Mouse (Mus musculus): ENCODE measurements around the gene Msantd3. TPM values are rescaled to one million over a fixed set of nuclear protein-coding genes. Genes with fewer than 3 reads are reported as not detected.

Gene Msantd3
- polyA plus RNA-seq, 1 experiment from 2014 or later = 1.4 TPM

GRCm38 (mm10) chr4:48549661-48550060 is 9.9 kb downstream of the Msantd3 start:
- Histone ChIP-seq H3K36me3 (ENCODE audit: control insufficient read depth, insufficient read depth) (no peaks in the 10 kb centered on the region), H3K27me3 (ENCODE audit: control insufficient read depth, insufficient read depth, low read depth, low read length) (no peaks in the 10 kb centered on the region), H3K9ac (ENCODE audit: low read depth, low read length) (no peak overlapping the region), H3K9me3 (replicated peaks; ENCODE audit: control insufficient read depth, low read length) (no peaks in the 10 kb centered on the region), H3K27ac (ENCODE audit: low read length) (no peak overlapping the region), H3K4me1 (ENCODE audit: control insufficient read depth, low read depth, low read length) (no peaks in the 10 kb centered on the region), H3K4me2 (ENCODE audit: low read depth, low read length) (no peak overlapping the region), H3K4me3 (ENCODE audit: low read depth, low read length) (no peak overlapping the region)
- ATAC-seq (ENCODE audit: low read depth) = no peak
- WGBS (ENCODE audit: insufficient replicate concordance) = 58% methylated on average over 5 of the region's 5 CpGs

DNA sequence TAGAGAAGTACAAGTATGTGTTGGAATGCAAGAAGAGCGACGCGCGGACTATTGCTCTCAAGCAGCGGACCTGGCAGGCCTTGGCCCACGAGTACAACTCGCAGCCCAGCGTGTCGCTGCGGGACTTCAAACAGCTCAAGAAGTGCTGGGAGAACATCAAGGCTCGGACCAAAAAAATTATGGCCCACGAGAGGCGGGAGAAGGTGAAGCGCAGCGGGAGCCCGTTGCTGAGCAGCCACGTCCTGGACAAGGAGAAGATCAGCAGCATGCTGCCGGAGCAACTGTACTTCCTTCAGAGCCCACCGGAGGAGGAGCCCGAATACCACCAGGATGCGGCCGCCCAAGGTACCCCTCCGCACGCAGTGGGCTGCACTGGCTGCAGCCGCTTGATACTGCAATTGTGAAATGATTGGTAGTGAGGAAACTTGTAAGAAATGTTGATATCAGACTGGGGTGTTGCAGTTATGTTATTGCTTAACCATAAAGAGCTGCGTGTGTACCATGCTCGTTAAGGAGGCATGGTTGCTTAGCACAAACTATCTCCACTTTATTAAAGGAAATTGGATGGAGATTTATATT is 12.8 kb downstream of the Msantd3 start:
- Histone ChIP-seq H3K4me2 (ENCODE audit: low read depth, low read length) (no peak overlapping the region), H3K27ac (ENCODE audit: low read length) (no peak overlapping the region), H3K27me3 (ENCODE audit: control insufficient read depth, insufficient read depth, low read depth, low read length) (no peaks in the 10 kb centered on the region), H3K36me3 (ENCODE audit: control insufficient read depth, insufficient read depth) (no peaks in the 10 kb centered on the region), H3K9ac (ENCODE audit: low read depth, low read length) (no peak overlapping the region), H3K9me3 (replicated peaks; ENCODE audit: control insufficient read depth, low read length) (no peaks in the 10 kb centered on the region), H3K4me1 (ENCODE audit: control insufficient read depth, low read depth, low read length) (no peaks in the 10 kb centered on the region), H3K4me3 (ENCODE audit: low read depth, low read length) (no peak overlapping the region)
- ATAC-seq (ENCODE audit: low read depth) = no peak
- WGBS (ENCODE audit: insufficient replicate concordance) = 81% methylated on average over 27 of the region's 27 CpGs

DNA sequence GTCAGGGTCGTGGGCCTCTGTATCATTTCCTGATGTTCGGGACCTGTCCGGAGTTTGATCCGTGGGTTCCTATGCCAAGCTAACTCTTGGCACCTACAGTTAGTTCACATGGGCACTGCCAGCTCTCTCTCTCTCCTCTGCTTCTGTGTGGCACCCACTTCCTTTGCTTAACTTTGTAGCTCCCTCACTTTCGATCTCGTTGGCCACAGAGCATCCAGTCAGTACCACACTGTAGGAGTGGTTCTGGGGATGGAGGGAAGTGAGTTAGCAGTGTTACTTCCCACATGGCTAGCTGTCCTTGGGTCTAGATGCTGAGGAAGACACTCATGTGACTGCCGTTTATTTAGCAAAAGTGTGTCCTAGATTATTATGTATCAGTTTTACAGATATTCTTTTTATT is 14.4 kb downstream of the Msantd3 start:
- H3K27ac ChIP-seq (ENCODE audit: low read length) = no peak overlapping the region
- no peak overlapping the region for H3K4me3 ChIP-seq (ENCODE audit: low read depth, low read length)
- no peaks in the 10 kb centered on the region for H3K27me3 ChIP-seq (ENCODE audit: control insufficient read depth, insufficient read depth, low read depth, low read length)
- no peak overlapping the region for H3K9ac ChIP-seq (ENCODE audit: low read depth, low read length)
- no peaks in the 10 kb centered on the region for H3K9me3 ChIP-seq (replicated peaks; ENCODE audit: control insufficient read depth, low read length)
- ATAC-seq (ENCODE audit: low read depth) = no peak
- 59% methylated on average over 7 of the region's 7 CpGs for WGBS (ENCODE audit: insufficient replicate concordance)
- no peak overlapping the region for H3K4me2 ChIP-seq (ENCODE audit: low read depth, low read length)
- H3K4me1 ChIP-seq (ENCODE audit: control insufficient read depth, low read depth, low read length) = no peaks in the 10 kb centered on the region
- H3K36me3 ChIP-seq (ENCODE audit: control insufficient read depth, insufficient read depth) = no peaks in the 10 kb centered on the region

DNA sequence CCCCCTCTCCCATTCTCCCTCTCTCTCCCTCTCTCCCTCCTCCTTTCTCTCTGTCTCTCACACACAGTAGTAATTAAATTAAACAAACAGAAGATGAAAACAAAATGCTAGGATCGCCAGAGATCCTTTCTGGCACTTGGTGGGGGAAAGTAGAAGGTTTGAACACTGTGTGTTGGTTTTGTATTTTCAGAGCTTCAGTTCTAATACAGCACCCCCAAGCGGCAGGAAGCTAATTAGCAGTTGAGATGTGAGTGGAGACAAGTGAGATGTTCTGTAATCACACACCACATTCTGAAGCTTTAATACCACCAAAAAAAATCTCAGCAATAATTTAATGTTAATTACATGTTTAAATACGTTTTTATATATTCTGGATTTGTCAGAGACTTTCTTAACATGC is 16.0 kb downstream of the Msantd3 start:
- Histone ChIP-seq H3K27ac (ENCODE audit: low read length) (no peak overlapping the region), H3K36me3 (ENCODE audit: control insufficient read depth, insufficient read depth) (no peaks in the 10 kb centered on the region), H3K9me3 (replicated peaks; ENCODE audit: control insufficient read depth, low read length) (no peaks in the 10 kb centered on the region), H3K4me3 (ENCODE audit: low read depth, low read length) (no peak overlapping the region), H3K4me1 (ENCODE audit: control insufficient read depth, low read depth, low read length) (no peaks in the 10 kb centered on the region), H3K9ac (ENCODE audit: low read depth, low read length) (no peak overlapping the region), H3K4me2 (ENCODE audit: low read depth, low read length) (no peak overlapping the region), H3K27me3 (ENCODE audit: control insufficient read depth, insufficient read depth, low read depth, low read length) (no peaks in the 10 kb centered on the region)
- ATAC-seq (ENCODE audit: low read depth) = no peak
- 10% methylated on average over 3 of the region's 3 CpGs for WGBS (ENCODE audit: insufficient replicate concordance)

- WGBS (ENCODE audit: insufficient replicate concordance) = 73% methylated on average over 14 of the region's 14 CpGs
- Histone ChIP-seq H3K27me3 (ENCODE audit: control insufficient read depth, insufficient read depth, low read depth, low read length) (no peaks in the 10 kb centered on the region), H3K9me3 (replicated peaks; ENCODE audit: control insufficient read depth, low read length) (no peaks in the 10 kb centered on the region), H3K36me3 (ENCODE audit: control insufficient read depth, insufficient read depth) (no peaks in the 10 kb centered on the region), H3K4me3 (ENCODE audit: low read depth, low read length) (no peak overlapping the region), H3K4me1 (ENCODE audit: control insufficient read depth, low read depth, low read length) (no peaks in the 10 kb centered on the region), H3K27ac (ENCODE audit: low read length) (no peak overlapping the region), H3K4me2 (ENCODE audit: low read depth, low read length) (no peak overlapping the region), H3K9ac (ENCODE audit: low read depth, low read length) (no peak overlapping the region)
- ATAC-seq (ENCODE audit: low read depth) = no peak
Observed at GRCm38 (mm10) chr4:48559652-48560051, 19.9 kb downstream of the Msantd3 start.

DNA sequence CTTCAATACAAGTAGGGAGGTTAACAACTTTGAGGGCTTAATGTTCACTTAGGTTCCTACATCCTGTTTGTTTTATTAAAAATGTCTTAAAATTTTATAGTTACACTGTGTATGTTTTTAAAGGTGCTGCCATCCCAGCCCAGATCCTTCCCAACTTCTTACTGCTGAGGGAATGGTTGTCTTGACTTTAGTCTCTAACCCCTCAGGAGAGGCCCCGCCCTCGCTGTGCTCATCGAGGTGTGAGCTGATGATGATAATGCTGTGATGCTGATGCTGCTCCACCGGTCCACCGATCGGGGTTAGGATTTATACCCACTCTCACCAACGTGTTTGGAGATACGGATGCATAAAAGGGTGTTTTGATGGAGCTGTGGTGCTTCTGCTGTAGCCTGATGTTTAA is 22.1 kb downstream of the Msantd3 start:
- 72% methylated on average over 8 of the region's 8 CpGs for WGBS (ENCODE audit: insufficient replicate concordance)
- Histone ChIP-seq H3K9me3 (replicated peaks; ENCODE audit: control insufficient read depth, low read length) (no peaks in the 10 kb centered on the region), H3K4me3 (ENCODE audit: low read depth, low read length) (no peak overlapping the region), H3K27ac (ENCODE audit: low read length) (no peak overlapping the region), H3K36me3 (ENCODE audit: control insufficient read depth, insufficient read depth) (no peaks in the 10 kb centered on the region), H3K4me1 (ENCODE audit: control insufficient read depth, low read depth, low read length) (no peaks in the 10 kb centered on the region), H3K27me3 (ENCODE audit: control insufficient read depth, insufficient read depth, low read depth, low read length) (no peaks in the 10 kb centered on the region), H3K9ac (ENCODE audit: low read depth, low read length) (no peak overlapping the region), H3K4me2 (ENCODE audit: low read depth, low read length) (no peak overlapping the region)
- ATAC-seq (ENCODE audit: low read depth) = no peak

DNA sequence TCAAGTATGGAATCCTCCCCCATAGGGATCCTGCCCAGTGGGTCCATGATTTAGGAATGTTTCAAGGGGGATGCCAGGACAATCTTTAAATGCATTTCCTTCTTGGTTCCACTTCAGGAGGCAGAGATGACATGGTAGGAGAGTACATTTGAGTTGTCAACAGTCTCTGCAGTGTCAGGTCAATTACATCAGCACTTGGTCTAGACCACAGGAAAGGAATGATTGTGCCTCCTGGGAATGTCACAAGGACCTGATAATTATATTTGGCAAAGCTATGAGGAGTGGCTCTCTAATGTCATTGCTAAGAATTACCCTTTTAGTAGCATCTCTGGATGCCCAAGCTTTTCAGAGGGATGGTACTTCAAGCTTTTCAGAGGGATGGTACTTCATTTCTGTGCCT is 25.2 kb downstream of the Msantd3 start:
- no peak overlapping the region for H3K4me2 ChIP-seq (ENCODE audit: low read depth, low read length)
- no peak overlapping the region for H3K27ac ChIP-seq (ENCODE audit: low read length)
- no peaks in the 10 kb centered on the region for H3K36me3 ChIP-seq (ENCODE audit: control insufficient read depth, insufficient read depth)
- no peak for ATAC-seq (ENCODE audit: low read depth)
- no peaks in the 10 kb centered on the region for H3K9me3 ChIP-seq (replicated peaks; ENCODE audit: control insufficient read depth, low read length)
- no peaks in the 10 kb centered on the region for H3K27me3 ChIP-seq (ENCODE audit: control insufficient read depth, insufficient read depth, low read depth, low read length)
- no peaks in the 10 kb centered on the region for H3K4me1 ChIP-seq (ENCODE audit: control insufficient read depth, low read depth, low read length)
- H3K9ac ChIP-seq (ENCODE audit: low read depth, low read length) = no peak overlapping the region
- no peak overlapping the region for H3K4me3 ChIP-seq (ENCODE audit: low read depth, low read length)

GRCm38 (mm10) chr4:48576361-48576760 is 36.6 kb downstream of the Msantd3 start:
- H3K4me3 ChIP-seq (ENCODE audit: low read depth, low read length) = no peak overlapping the region
- H3K36me3 ChIP-seq (ENCODE audit: control insufficient read depth, insufficient read depth) = no peaks in the 10 kb centered on the region
- H3K4me2 ChIP-seq (ENCODE audit: low read depth, low read length) = no peak overlapping the region
- ATAC-seq (ENCODE audit: low read depth) = no peak
- no peaks in the 10 kb centered on the region for H3K27me3 ChIP-seq (ENCODE audit: control insufficient read depth, insufficient read depth, low read depth, low read length)
- no peak overlapping the region for H3K9ac ChIP-seq (ENCODE audit: low read depth, low read length)
- H3K27ac ChIP-seq (ENCODE audit: low read length) = no peak overlapping the region
- no peaks in the 10 kb centered on the region for H3K4me1 ChIP-seq (ENCODE audit: control insufficient read depth, low read depth, low read length)
- no peaks in the 10 kb centered on the region for H3K9me3 ChIP-seq (replicated peaks; ENCODE audit: control insufficient read depth, low read length)
- WGBS (ENCODE audit: insufficient replicate concordance) = 69% methylated on average over 7 of the region's 7 CpGs

DNA sequence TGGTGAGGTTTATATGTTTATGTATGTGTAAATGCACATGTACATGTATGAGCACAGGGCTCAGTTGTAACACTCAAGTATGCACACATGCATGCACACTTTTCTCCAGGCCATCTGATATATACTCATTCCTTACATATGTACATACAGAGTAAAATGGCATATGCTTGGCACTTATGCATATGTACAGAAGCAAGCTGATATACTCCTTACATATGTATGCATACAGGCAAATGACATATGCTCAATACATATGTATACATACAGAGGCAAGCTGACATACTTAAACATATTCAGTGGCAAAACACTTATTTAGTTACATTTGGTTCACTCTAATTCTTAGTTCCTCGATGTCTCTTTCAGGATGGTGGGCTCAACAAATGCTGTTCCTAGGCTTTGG is 38.1 kb downstream of the Msantd3 start:
- no peaks in the 10 kb centered on the region for H3K36me3 ChIP-seq (ENCODE audit: control insufficient read depth, insufficient read depth)
- H3K27ac ChIP-seq (ENCODE audit: low read length) = no peak overlapping the region
- WGBS (ENCODE audit: insufficient replicate concordance) = 65% methylated on average over 1 of the region's 1 CpGs

More for the DNA sequence above, 38.1 kb downstream of the Msantd3 start:
- H3K4me2 ChIP-seq (ENCODE audit: low read depth, low read length) = no peak overlapping the region
- H3K9ac ChIP-seq (ENCODE audit: low read depth, low read length) = no peak overlapping the region
- no peaks in the 10 kb centered on the region for H3K27me3 ChIP-seq (ENCODE audit: control insufficient read depth, insufficient read depth, low read depth, low read length)
- H3K4me1 ChIP-seq (ENCODE audit: control insufficient read depth, low read depth, low read length) = no peaks in the 10 kb centered on the region
- no peak overlapping the region for H3K4me3 ChIP-seq (ENCODE audit: low read depth, low read length)
- no peaks in the 10 kb centered on the region for H3K9me3 ChIP-seq (replicated peaks; ENCODE audit: control insufficient read depth, low read length)
- no peak for ATAC-seq (ENCODE audit: low read depth)
